Mouse (Mus musculus) CH12.LX (cell line): ENCODE data around the gene Klhl35. TPM values are rescaled to one million over a fixed set of nuclear protein-coding genes. Genes with fewer than 3 reads are reported as not detected.

ENCODE experiments used
- DNase-seq: peaks from one replicate; pipeline ENCODE4 v3.0.0-alpha.2; 2013; ENCODE audit errors: extremely low read depth
- H3K27ac ChIP-seq: 2 replicates; pipeline ENCODE4 v1.5.1; 2012; ENCODE audit warnings: low read depth, mild to moderate bottlenecking, control low read depth, moderate library complexity; ENCODE audit not compliant: insufficient read depth
- H3K27me3 ChIP-seq: replicated peaks from 2 replicates; pipeline ENCODE3; 2012; ENCODE audit warnings: inconsistent platforms
- H3K36me3 ChIP-seq, 2 experiments: replicated peaks in 1 of 2; 2 replicates each; pipeline versions ENCODE3 to v1.6.1; 2012; ENCODE audit warnings: inconsistent platforms in 1 of 2, low read length in 1 of 2, mild to moderate bottlenecking in 1 of 2, mixed read lengths in 1 of 2, moderate library complexity in 1 of 2; ENCODE audit not compliant: control insufficient read depth in 1 of 2, insufficient read depth in 1 of 2
- H3K4me1 ChIP-seq, 2 experiments: 2 replicates each; pipeline ENCODE4 v1.6.1; 2012; ENCODE audit warnings: inconsistent platforms in 1 of 2, moderate library complexity in 1 of 2; ENCODE audit not compliant: insufficient read depth in 2 of 2, control insufficient read depth in 1 of 2
- H3K4me2 ChIP-seq: 2 replicates; pipeline ENCODE4 v1.6.1; 2012; ENCODE audit warnings: low read depth, mild to moderate bottlenecking, control low read depth; ENCODE audit not compliant: poor library complexity, insufficient read depth, severe bottlenecking
- H3K4me3 ChIP-seq, 3 experiments: fragments of 150-350 bp in 1 of 3; sonication (generic) in 1 of 3; replicated peaks in 1 of 3; 2 replicates each; pipeline versions ENCODE3 to v1.5.1; 2011 to 2012; ENCODE audit warnings: low read depth in 2 of 3, low read length in 2 of 3, mild to moderate bottlenecking in 2 of 3, moderate library complexity in 2 of 3, control low read depth in 1 of 3, improper control_type of control experiment in 1 of 3, inconsistent platforms in 1 of 3, mixed read lengths in 1 of 3; ENCODE audit not compliant: poor library complexity in 1 of 3
- H3K79me2 ChIP-seq: replicated peaks from 2 replicates; pipeline ENCODE4 v1.6.1; 2012; ENCODE audit warnings: mild to moderate bottlenecking, moderate library complexity; ENCODE audit not compliant: control insufficient read depth, poor library complexity, insufficient read depth, severe bottlenecking; ENCODE audit errors: extremely low read depth
- H3K9ac ChIP-seq: 2 replicates; pipeline ENCODE4 v1.6.1; 2012; ENCODE audit warnings: low read depth, mild to moderate bottlenecking, control low read depth, moderate library complexity; ENCODE audit not compliant: insufficient read depth
- H3K9me3 ChIP-seq: replicated peaks from 2 replicates; pipeline ENCODE3; 2012; ENCODE audit warnings: low read length, inconsistent platforms, mixed read lengths
- CHD2 ChIP-seq: IDR thresholded peaks from 2 replicates; pipeline ENCODE4 v1.6.1; 2011; ENCODE audit warnings: low read length, improper control_type of control experiment
- GABPA ChIP-seq: IDR thresholded peaks from 2 replicates; pipeline ENCODE4 v1.6.1; 2012; ENCODE audit warnings: low read depth, low read length, improper control_type of control experiment, inconsistent platforms; ENCODE audit not compliant: insufficient replicate concordance
- IRF4 ChIP-seq: IDR thresholded peaks from 2 replicates; pipeline ENCODE4 v1.6.1; 2014; ENCODE audit warnings: low read depth, mild to moderate bottlenecking, inconsistent platforms, low read length, improper control_type of control experiment
- JUN ChIP-seq: IDR thresholded peaks from 2 replicates; pipeline ENCODE4 v1.6.1; 2011; ENCODE audit warnings: low read depth, mild to moderate bottlenecking, low read length, improper control_type of control experiment, moderate library complexity; ENCODE audit not compliant: insufficient read depth
- KAT2A ChIP-seq: IDR thresholded peaks from 2 replicates; pipeline ENCODE4 v1.6.1; 2012; ENCODE audit warnings: low read length, improper control_type of control experiment, inconsistent platforms; ENCODE audit not compliant: insufficient replicate concordance
- MAFK ChIP-seq: IDR thresholded peaks from 2 replicates; pipeline ENCODE4 v1.6.1; 2011; ENCODE audit warnings: low read length, improper control_type of control experiment; ENCODE audit not compliant: insufficient replicate concordance
- MAX ChIP-seq: IDR thresholded peaks from 2 replicates; pipeline ENCODE4 v1.6.1; 2011; ENCODE audit warnings: low read length, improper control_type of control experiment
- MEF2A ChIP-seq: IDR thresholded peaks from 2 replicates; pipeline ENCODE4 v1.6.1; 2014; ENCODE audit warnings: low read depth, mild to moderate bottlenecking, inconsistent platforms, low read length, improper control_type of control experiment, borderline replicate concordance
- MXI1 ChIP-seq: IDR thresholded peaks from 2 replicates; pipeline ENCODE4 v1.6.1; 2011; ENCODE audit warnings: mild to moderate bottlenecking, low read depth, low read length, improper control_type of control experiment
- MYC ChIP-seq: IDR thresholded peaks from 2 replicates; pipeline ENCODE4 v1.6.1; 2011; ENCODE audit warnings: low read depth, mild to moderate bottlenecking, improper control_type of control experiment, low read length
- NELFE ChIP-seq: IDR thresholded peaks from 2 replicates; pipeline ENCODE4 v1.6.1; 2011; ENCODE audit warnings: low read depth, low read length, improper control_type of control experiment
- NRF1 ChIP-seq: IDR thresholded peaks from 2 replicates; pipeline ENCODE4 v1.6.1; 2014; ENCODE audit warnings: low read depth, mild to moderate bottlenecking, inconsistent platforms, low read length, improper control_type of control experiment, moderate library complexity
- PAX5 ChIP-seq: IDR thresholded peaks from 2 replicates; pipeline ENCODE4 v1.6.1; 2012; ENCODE audit warnings: low read length, inconsistent platforms, mixed read lengths
- POLR2A ChIP-seq: IDR thresholded peaks from 2 replicates; pipeline ENCODE4 v1.6.1; 2011; ENCODE audit warnings: low read depth, mild to moderate bottlenecking, improper control_type of control experiment, low read length
- RCOR1 ChIP-seq: conservative IDR thresholded peaks from 2 replicates; pipeline ENCODE4 v1.6.1; 2012; ENCODE audit warnings: low read depth, mild to moderate bottlenecking, inconsistent platforms, low read length, improper control_type of control experiment
- TBP ChIP-seq: conservative IDR thresholded peaks from 2 replicates; pipeline ENCODE4 v1.6.1; 2011; ENCODE audit warnings: low read depth, low read length, improper control_type of control experiment
- USF1 ChIP-seq: IDR thresholded peaks from 2 replicates; pipeline ENCODE4 v1.6.1; 2014; ENCODE audit warnings: low read depth, mild to moderate bottlenecking, inconsistent platforms, low read length, improper control_type of control experiment
- ZC3H11A ChIP-seq: IDR thresholded peaks from 2 replicates; pipeline ENCODE4 v1.6.1; 2012; ENCODE audit warnings: low read depth, mild to moderate bottlenecking, inconsistent platforms, low read length, improper control_type of control experiment
- ZKSCAN1 ChIP-seq: IDR thresholded peaks from 2 replicates; pipeline ENCODE4 v1.6.1; 2012; ENCODE audit warnings: low read depth, inconsistent platforms, low read length, improper control_type of control experiment, borderline replicate concordance
- dilution Hi-C: fragments of 300-500 bp; cut with MboI; formaldehyde crosslinking; loops from 2 replicates; pipeline ENCODE4 v1.14.3; 2020; ENCODE audit warnings: low sequenced_read_pairs; ENCODE audit not compliant: extremely low pct_unique_long_range_greater_than_20kb, extremely low pct_ligation_motif_present
- in situ Hi-C: fragments of 300-500 bp; cut with MboI; formaldehyde crosslinking; loops from 3 replicates; pipeline ENCODE4 v1.14.3; 2019; ENCODE audit warnings: low sequenced_read_pairs, low pct_ligation_motif_present, low pct_unique_long_range_greater_than_20kb, mixed read lengths
- polyA plus RNA-seq: library from polyadenylated mRNA; unstranded; fragments of >175 nt; gene quantifications from 2 replicates; pipeline ENCODE4 v1.2.1, GENCODE M21; 2012; ENCODE audit warnings: low read depth; ENCODE audit not compliant: insufficient read length
- total RNA-seq, 2 experiments: library from RNA; depleted of rRNA; stranded (reverse); fragments of 300-350 nt in 1 of 2; fragments of >200 nt in 1 of 2; gene quantifications; 2 replicates each; pipeline ENCODE4 v1.2.3; 2012 to 2014

Gene Klhl35
- total and polyA plus RNA-seq, 3 experiments = not detected

DNA sequence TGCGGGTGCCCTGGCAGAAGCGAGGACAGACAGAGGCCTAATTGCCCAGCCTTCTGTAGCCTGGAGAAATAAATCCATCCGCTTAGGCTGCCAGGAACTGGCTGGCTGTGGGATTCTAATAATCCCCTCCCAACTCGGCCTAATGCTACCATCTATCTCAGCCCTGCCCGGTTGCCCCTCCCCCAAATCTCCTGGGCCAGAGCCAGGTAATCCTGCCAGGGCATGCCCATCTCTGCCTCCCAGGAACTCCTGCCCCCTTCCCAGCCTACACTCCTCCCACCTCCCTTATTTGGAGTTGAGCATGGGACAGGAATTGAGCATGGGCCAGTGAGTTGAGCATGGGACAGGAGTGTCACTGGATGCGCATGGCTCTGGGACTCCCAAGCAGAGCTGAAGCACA is 36.0 kb upstream of the Klhl35 start:
- Histone ChIP-seq H3K36me3 (peaks cover 0 to 17% of the 10 kb centered on the region in 2 experiments), H3K79me2 (no peaks in the 10 kb centered on the region), H3K9me3 (no peaks in the 10 kb centered on the region), H3K4me1 (peaks cover 55 to 94% of the 10 kb centered on the region in 2 experiments)
- no peak for DNase-seq
- no peak for TF ChIP-seq POLR2A
- 0 out of 2 replicates have a peak, but pooled peaks have one; percentile 22 for TF ChIP-seq MAX
- no peak for TF ChIP-seq NELFE
- TF ChIP-seq ZC3H11A = no peak
- TF ChIP-seq CHD2 = 0 out of 2 replicates have a peak, but pooled peaks have one; percentile 28
- TF ChIP-seq, all 38 proteins: peak for 2
- in situ Hi-C loops = no loop called here
- H3K4me2 ChIP-seq = no peak overlapping the region
- peak overlapping the region; percentile 67; the same call in 1 of the 2 replicates for H3K27ac ChIP-seq
- dilution Hi-C loops = no loop called here
- H3K4me3 ChIP-seq = no peak overlapping the region
- H3K27me3 ChIP-seq = no peaks in the 10 kb centered on the region
- no peak overlapping the region for H3K9ac ChIP-seq

GRCm38 (mm10) chr7:99430246-99430645 is 35.6 kb upstream of the Klhl35 start:
- Histone ChIP-seq H3K9me3 (no peaks in the 10 kb centered on the region), H3K36me3 (peaks cover 0 to 14% of the 10 kb centered on the region in 2 experiments), H3K9ac (no peak overlapping the region), H3K4me2 (no peak overlapping the region), H3K27ac (no peak overlapping the region), H3K4me1 (peaks cover 59 to 94% of the 10 kb centered on the region in 2 experiments), H3K27me3 (no peaks in the 10 kb centered on the region), H3K4me3 (no peak overlapping the region), H3K79me2 (no peaks in the 10 kb centered on the region)
- in situ Hi-C loops = no loop called here
- dilution Hi-C loops = no loop called here
- no peak for DNase-seq
- TF ChIP-seq CHD2 (no peak), KAT2A (no peak), MAX (no peak), MXI1 (no peak), PAX5 (no peak), TBP (no peak), IRF4 (no peak), JUN (no peak), MEF2A (no peak), RCOR1 (no peak), ZKSCAN1 (no peak), USF1 (no peak), MYC (no peak), NRF1 (no peak), GABPA (no peak), MAFK (no peak)
